Mouse (Mus musculus): ENCODE measurements around the gene Ager.

Ager gene

GRCm38 (mm10) chr17:34597566-34598095 is at the start of gene Ager:
Ager (plus strand) TSS chr17:34597862.
- DNase-seq (ENCODE audit: low spot score): no peak

- no peak for DNase-seq (ENCODE audit: low spot score)
Observed at GRCm38 (mm10) chr17:34549156-34549555, 48.5 kb upstream of the Ager start.

DNA sequence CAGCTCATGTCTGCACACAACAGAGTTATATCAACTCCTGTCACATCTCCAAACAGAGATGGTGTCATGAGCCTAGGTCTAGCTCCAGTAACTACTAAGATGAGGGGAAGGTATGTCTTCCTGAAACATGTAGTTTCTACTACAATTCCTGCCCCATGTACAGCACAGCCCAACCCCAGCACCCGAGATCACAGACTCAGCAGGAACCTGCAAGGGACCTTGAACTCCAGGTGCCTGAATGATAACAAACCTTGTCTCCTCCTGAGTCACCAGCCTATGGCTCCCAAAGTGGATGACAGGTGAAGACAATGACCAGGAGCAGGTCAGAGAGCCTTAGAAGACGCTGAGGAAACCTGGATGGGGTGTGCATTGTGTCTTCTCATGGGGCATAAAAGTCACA is 47.8 kb upstream of the Ager start:
- DNase-seq (ENCODE audit: low spot score): no peak

- peak; percentile 53 for DNase-seq (ENCODE audit: low spot score)
Observed at GRCm38 (mm10) chr17:34555483-34555882, 42.2 kb upstream of the Ager start.

DNA sequence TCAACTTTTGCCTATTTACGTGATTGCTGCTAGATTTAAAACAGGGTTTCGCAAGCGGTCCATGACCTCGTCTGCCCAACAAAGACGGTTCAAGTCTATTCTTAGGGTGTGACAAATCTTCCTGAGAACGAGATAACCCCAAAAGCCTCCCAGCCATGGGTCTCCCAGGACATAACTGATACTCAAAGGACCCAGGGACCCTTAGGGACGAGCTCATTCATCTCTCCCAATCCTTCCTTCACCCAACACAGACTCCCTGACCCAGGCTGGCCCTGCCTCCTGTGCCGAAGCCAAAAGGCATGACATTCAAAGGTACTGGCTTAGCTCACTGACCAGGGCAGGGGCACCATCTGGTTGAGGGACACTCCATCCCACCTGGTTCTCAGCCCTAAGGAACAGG is 41.3 kb upstream of the Ager start:
- no peak for DNase-seq (ENCODE audit: low spot score)

GRCm38 (mm10) chr17:34557411-34557810 is 40.3 kb upstream of the Ager start:
- no peak for DNase-seq (ENCODE audit: low spot score)

GRCm38 (mm10) chr17:34559116-34559515 is 38.5 kb upstream of the Ager start:
- no peak for DNase-seq (ENCODE audit: low spot score)

GRCm38 (mm10) chr17:34559895-34560294 is 37.8 kb upstream of the Ager start:
- DNase-seq (ENCODE audit: low spot score): no peak

- no peak for DNase-seq (ENCODE audit: low spot score)
Observed at GRCm38 (mm10) chr17:34560438-34560837, 37.2 kb upstream of the Ager start.

DNA sequence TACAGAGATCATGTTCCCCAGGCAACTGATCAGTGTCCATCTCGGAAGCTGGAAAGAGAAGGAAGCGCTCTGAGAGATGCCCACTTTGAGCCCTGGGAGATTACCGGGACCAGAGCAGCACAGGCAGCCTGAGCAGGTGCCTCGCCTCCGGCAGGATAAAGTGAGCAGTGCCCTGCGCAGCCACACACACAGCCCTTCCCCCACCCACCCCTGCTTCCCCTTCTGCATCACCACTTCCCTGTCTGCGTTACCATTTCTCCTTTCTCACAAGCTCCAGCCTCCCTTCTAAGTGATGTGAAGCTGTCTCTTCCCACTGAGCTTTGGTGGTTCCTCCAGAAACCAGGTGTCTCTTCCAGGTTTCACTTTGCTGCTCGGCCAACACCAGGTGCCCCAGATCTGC is 36.5 kb upstream of the Ager start:
- no peak for DNase-seq (ENCODE audit: low spot score)

DNA sequence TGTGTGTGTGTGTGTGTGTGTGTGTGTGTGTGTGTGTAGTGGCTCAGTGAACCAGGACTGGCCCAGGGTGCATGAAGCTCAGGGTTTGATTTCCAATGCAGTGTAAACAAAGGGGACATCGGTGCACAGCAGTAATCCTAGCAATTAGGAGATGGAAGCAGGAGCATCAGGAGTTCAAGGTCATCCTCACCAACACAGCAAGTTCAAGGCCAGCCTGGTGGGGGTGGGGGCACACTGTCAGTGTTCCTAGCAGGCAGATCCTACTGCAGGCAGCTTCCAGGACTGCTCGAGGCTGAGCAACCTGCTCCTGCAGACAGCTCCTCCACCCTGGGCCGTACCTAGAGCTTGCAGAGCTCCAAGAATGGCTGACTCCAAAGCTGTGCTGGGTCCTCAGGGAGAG is 35.1 kb upstream of the Ager start:
- DNase-seq (ENCODE audit: low spot score): no peak

DNA sequence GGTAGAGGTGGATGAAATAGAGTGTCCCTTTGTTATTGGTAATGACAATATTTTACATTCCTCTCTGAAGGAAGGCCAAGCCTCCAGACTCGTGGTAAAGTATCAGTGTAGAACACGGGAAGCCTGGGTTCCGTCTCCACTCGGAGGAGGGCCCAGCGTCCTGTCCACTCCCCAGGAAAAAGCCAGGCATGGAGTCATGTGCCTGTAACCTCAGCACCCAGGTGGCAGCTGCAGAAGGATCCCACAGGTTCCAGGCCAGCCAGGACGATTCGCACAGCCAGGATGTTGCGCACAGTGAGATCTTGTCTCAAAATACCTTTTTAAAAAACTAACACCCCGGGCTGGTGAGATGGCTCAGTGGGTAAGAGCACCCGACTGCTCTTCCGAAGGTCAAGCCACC is 34.3 kb upstream of the Ager start:
- no peak for DNase-seq (ENCODE audit: low spot score)

- no peak for DNase-seq (ENCODE audit: low spot score)
Observed at GRCm38 (mm10) chr17:34564003-34564421, 33.6 kb upstream of the Ager start, which contains the start of gene Notch4. Notch4 (plus strand) TSS chr17:34564268.

DNA sequence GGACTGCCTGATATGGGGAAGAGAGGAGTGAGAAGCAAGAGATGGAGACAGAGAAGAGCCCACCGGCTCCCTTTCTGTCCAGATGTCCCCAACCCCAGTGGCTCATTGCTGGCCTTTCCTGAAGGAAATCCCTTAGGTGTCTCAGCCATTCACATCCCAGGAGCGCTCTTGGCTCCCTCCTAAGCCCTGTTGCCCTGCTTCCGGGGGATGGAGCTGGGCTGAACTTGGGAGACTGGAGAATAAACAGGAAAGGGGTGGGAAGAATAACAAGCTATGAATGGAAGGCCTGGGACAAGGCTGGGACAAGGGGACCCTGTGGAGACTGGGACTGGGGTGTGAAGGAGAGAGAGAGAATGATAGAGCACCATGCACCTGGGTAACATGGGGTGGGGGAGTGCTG is 32.9 kb upstream of the Ager start:
- DNase-seq (ENCODE audit: low spot score): no peak

GRCm38 (mm10) chr17:34567311-34567710 is 30.4 kb upstream of the Ager start:
- no peak for DNase-seq (ENCODE audit: low spot score)

DNA sequence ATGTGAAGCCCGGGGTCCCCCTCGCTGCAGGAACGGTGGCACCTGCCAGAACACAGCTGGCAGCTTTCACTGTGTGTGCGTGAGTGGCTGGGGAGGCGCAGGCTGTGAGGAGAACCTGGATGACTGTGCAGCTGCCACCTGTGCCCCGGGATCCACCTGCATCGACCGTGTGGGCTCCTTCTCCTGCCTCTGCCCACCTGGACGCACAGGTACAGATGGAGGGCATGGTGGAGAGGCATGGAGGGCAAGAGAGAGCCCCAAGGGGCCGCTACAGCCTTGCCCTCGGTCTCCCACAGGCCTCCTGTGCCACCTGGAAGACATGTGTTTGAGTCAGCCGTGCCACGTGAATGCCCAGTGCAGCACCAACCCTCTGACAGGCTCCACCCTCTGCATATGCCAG is 29.2 kb upstream of the Ager start:
- no peak for DNase-seq (ENCODE audit: low spot score)

DNA sequence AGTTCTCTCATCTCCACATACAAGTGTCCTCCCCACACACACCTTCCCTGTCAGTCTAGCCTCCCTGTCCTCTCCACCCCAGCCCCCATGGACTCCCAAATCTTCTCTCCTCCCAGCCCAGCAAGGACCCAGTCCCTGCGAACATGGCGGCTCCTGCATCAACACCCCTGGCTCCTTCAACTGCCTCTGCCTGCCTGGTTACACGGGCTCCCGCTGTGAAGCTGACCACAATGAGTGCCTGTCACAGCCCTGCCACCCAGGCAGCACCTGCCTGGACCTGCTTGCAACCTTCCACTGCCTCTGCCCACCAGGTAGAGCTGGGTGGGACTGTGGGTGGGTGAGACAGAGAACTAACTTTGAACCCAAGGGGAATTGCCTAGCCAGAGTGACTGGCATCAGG is 27.7 kb upstream of the Ager start:
- no peak for DNase-seq (ENCODE audit: low spot score)

DNA sequence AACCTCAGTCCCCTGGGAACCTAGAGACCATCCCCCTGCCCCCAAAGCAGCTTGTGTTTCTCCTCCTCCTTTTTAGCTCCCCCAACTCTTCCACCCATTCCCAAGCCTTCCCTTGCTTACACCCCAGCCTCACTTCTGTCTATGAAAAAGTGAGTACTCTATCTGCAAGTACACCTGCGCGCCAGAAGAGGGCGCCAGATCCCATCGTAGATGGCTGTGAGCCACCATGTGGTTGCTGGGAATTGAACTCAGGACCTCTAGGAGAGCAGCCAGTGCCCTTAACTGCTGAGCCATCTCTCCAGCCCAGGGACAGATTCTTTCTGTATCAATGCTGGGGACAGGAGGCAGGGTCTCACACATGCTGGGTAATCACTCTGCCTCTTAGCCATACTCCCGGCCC is 25.8 kb upstream of the Ager start:
- DNase-seq (ENCODE audit: low spot score): no peak

DNA sequence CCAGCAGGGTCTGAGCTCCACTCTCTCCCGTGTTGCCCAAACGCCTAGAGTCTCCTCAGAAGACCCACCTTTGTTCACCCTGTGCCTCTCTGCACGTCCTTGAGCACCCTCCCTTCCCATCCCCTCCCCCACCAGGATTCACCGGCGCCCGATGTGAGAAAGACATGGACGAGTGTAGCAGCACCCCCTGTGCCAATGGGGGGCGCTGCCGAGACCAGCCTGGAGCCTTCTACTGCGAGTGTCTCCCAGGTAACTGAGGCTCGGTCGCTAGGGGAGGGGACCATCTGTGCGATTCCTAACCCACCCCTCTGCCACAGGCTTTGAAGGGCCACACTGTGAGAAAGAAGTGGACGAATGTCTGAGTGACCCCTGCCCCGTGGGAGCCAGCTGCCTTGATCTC is 25.3 kb upstream of the Ager start:
- DNase-seq (ENCODE audit: low spot score): no peak

DNA sequence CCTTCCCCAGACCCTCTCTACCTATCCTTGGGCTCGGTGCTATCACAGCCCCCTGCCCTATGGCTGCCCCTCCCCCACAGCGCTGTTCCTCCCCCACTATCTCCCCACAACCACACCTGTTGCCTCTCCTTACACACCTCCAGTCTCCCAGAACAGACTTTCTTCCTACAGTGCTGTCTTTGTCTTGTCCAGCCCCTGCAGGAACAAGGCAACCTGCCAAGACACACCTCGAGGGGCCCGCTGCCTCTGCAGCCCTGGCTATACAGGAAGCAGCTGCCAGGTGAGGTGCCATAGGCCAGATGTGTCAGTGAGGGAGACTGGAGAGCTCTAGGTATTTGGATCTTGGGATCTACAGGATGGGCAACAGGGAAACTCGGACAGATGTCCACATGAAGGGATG is 21.1 kb upstream of the Ager start:
- DNase-seq (ENCODE audit: low spot score): no peak

- no peak for DNase-seq (ENCODE audit: low spot score)
Observed at GRCm38 (mm10) chr17:34578070-34578469, 19.6 kb upstream of the Ager start.

GRCm38 (mm10) chr17:34582528-34582927 is 15.1 kb upstream of the Ager start:
- DNase-seq (ENCODE audit: low spot score): no peak

- peak; percentile 87 for DNase-seq (ENCODE audit: low spot score)
Observed at GRCm38 (mm10) chr17:34583397-34583796, 14.3 kb upstream of the Ager start.

DNA sequence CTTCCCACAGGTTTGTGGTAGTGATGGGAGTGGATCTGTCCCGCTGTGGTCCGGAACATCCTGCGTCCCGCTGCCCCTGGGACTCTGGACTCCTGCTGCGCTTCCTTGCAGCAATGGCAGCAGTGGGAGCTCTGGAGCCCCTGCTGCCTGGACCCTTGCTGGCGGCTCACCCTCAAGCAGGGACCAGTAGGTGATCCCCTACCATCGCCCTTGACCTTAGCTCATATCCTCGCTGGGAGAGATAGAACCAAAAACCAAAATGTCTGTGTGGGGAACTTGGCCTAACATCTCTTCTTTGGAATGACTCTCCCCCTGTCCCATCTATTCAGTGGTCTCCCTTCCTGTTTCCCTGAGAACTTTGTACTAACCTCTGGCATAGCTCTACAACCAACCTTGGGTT is 13.8 kb upstream of the Ager start:
- DNase-seq (ENCODE audit: low spot score): no peak

GRCm38 (mm10) chr17:34585121-34585520 is 12.5 kb upstream of the Ager start:
- DNase-seq (ENCODE audit: low spot score): no peak
